Mouse (Mus musculus) hindlimb bud, embryonic 11.5 days (tissue): ENCODE measurements around the gene Mstn.

ENCODE experiments used
- DNase-seq: peaks from one replicate; pipeline ENCODE4 v3.0.0-alpha.2; 2012; ENCODE audit warnings: low read depth, low spot score; ENCODE audit errors: extremely low spot score

Mstn gene

DNA sequence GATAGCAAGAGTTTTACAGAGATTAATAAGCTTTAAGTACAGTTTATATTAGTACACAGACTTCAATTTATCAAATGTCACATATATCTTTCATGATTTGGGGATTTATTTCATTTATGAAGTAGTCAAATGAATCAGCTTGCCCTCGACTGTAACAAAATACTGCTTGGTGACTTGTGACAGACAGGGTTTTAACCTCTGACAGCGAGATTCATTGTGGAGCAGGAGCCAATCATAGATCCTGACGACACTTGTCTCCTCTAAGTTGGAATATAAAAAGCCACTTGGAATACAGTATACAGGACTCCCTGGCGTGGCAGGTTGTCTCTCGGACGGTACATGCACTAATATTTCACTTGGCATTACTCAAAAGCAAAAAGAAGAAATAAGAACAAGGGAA is at the start of gene Mstn:
Mstn (plus strand) TSS at position 301 of the 400 bp plus-strand sequence.
- no peak for DNase-seq

GRCm38 (mm10) chr1:53014716-53015115 is 46.7 kb upstream of the Mstn start:
- no peak for DNase-seq

DNA sequence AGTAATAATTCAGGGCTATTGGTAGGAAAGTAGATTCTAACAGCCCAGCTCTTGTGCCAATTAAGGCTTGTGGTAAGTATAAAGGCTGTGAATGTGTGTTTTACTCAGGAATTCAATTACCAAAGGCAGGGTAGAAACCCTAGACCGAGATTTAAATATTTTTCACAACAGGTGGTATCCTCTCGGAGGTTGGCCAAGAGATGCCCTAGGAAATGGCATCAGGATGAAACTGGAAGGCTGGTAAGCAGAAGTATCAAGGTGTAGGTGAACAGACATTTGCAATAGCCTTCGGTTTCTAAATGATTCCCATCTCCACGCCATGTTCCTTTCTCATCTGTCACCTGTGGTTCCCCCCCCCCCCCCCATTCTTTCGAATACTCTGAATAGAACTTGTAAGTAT is 45.8 kb upstream of the Mstn start:
- DNase-seq: no peak

GRCm38 (mm10) chr1:53018746-53019505 is 42.5 kb upstream of the Mstn start:
- no peak for DNase-seq

GRCm38 (mm10) chr1:53020079-53020478 is 41.4 kb upstream of the Mstn start, which contains the start of gene 1700019D03Rik:
Gene 1700019D03Rik (minus strand): TSS chr1:53020179.
- DNase-seq: no peak

- peak; percentile 20 for DNase-seq
Observed at GRCm38 (mm10) chr1:53032550-53032949, 28.9 kb upstream of the Mstn start.

DNA sequence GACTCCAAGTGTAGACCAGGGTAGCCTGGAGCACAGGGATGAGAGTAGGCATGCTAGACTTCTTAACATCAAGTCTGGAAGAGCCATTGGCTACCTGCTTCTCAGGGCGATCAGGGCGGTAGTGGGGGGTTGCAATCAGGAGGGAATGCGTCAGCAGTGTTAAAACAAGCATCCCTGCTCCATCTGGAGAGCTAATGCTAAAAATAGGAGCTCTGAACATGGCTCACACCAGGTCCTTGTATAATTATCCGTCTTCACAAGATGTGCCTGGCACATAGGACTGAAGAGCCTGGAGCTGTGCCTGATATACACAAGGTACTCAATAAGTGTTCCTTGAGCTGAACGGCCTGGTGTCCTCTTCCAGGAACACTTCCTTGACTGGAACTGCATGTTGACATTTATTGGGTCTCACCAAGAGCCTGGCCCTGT is 24.0 kb upstream of the Mstn start:
- DNase-seq: no peak

- DNase-seq: no peak
Observed at GRCm38 (mm10) chr1:53049763-53050427, 11.5 kb upstream of the Mstn start.

- DNase-seq: peak; percentile 76
Observed at GRCm38 (mm10) chr1:53053087-53054022, 8.1 kb upstream of the Mstn start.

DNA sequence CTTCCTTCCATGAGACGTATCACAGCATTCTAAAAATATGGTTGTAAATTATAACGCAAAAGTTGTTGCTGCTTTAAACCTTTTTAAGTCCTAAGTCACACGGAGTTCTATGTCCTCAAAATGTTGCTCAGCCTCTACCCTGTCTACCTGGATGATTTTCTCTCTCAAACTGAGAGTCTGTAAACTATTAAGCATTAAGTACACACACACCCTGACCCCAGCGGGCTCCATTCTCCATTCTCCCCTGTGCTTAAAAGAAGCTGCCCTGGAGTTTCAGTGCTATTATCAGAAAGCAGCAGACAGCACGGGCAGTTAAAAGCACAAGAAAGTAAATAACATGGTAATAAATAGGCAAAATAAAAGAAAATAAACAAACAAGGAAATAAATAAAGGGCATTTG is 2.3 kb upstream of the Mstn start:
- DNase-seq: no peak

DNA sequence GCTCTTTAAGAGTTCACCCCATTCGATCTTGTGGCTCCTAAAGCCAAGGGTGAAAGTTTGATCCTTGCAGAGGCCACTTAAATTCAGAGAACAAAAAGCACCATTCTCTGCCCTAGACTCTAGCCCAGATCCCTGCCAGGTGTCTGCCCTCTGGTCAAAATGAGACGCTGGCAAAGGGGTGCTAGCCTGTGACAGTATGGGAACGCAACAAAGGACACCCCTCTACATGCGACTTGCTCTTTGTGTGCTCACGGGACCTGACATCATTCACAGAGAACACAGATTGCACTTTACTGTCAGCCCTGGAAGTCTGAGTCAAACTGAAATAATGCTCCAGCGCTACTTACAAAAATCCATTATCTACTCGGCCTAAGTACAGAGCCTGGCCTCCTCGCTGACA is 941 bp upstream of the Mstn start:
- DNase-seq: no peak

DNA sequence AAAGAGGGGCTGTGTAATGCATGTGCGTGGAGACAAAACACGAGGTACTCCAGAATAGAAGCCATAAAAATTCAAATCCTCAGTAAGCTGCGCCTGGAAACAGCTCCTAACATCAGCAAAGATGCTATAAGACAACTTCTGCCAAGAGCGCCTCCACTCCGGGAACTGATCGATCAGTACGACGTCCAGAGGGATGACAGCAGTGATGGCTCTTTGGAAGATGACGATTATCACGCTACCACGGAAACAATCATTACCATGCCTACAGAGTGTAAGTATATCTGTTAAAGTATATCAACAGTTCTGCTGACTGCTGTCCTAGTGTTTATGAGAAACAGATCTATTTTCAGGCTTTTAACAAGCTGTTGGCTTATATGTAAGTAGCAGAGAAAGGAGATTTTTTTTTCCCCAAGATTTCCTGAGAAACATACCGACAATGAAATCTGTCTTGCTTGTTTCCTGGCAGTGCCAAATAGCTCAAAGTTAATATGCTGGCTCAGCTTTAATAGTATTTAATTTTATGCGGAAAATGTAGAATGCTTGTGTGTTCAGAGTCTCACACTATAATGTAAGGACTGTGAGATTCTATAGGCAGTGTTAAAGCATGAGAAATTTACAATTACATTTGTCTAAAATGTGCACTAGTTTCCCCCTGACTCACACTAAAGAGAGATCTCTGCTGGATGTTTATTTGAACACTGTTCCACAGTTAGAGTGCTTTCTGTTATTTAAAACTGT is 600 bp downstream of the Mstn start:
- DNase-seq: no peak

- DNase-seq: no peak
Observed at GRCm38 (mm10) chr1:53063921-53064320, 2.5 kb downstream of the Mstn start.

GRCm38 (mm10) chr1:53069726-53070514 is 8.5 kb downstream of the Mstn start:
- DNase-seq: no peak

GRCm38 (mm10) chr1:53070664-53071175 is 9.3 kb downstream of the Mstn start:
- DNase-seq: no peak

DNA sequence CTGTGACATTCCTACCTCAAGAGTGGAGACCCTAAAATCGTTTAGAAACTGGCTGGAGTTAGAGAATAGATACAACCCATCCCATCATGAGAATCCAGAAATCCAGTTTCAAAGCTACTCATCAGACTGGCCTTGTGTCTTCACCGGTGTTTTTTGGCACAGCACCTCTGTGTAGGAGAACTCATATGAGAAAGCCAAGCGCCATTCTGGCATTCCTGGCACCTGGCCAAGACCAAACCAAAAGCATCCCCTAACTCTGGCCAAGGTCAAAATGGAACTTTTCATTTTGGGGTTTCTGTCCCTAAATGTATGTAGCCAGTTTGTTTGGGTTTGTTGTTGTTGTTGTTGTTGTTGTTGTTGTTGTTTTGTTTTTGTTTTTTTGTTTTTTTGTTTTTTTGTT is 15.2 kb downstream of the Mstn start:
- DNase-seq: no peak

- no peak for DNase-seq
Observed at GRCm38 (mm10) chr1:53079876-53080275, 18.4 kb downstream of the Mstn start.

- DNase-seq: no peak
Observed at GRCm38 (mm10) chr1:53080603-53081002, 19.2 kb downstream of the Mstn start.

GRCm38 (mm10) chr1:53085256-53085655 is 23.8 kb downstream of the Mstn start:
- DNase-seq: no peak

DNA sequence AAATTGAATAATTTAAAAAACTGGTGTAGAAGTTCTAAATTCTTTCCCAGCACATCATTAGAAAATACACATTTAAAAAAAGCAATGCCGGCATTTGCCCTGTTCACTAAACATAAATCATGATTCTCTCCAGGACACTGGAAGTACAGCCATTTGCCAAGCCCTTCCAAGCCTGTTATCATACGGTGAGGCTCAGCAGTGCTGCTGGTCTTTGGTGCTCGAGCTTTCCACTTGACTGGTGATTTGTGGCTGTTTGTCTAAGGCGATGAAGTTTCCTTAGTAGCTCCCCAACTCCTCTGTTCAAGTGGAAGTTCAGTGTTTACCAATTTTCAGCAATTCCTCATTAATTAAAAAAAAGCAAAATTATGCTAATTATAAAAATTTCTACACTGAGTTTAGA is 24.6 kb downstream of the Mstn start:
- DNase-seq: no peak
